Mouse (Mus musculus): Measurements from ENCODE around the gene Derl3. TPM values are rescaled to one million over a fixed set of nuclear protein-coding genes. Genes with fewer than 3 reads are reported as not detected.

The Derl3 gene
- polyA plus RNA-seq, 1 experiment from 2014 or later = 2.7 TPM

- Histone ChIP-seq H3K4me3 (no peak overlapping the region), H3K9ac (no peak overlapping the region), H3K27me3 (peaks cover 21% of the 10 kb centered on the region)
Measured at GRCm38 (mm10) chr10:75937851-75938643, 44.8 kb downstream of the Derl3 start.

GRCm38 (mm10) chr10:75939481-75940234 is 46.4 kb downstream of the Derl3 start:
- no peak overlapping the region for H3K4me2 ChIP-seq
- H3K9me3 ChIP-seq = no peaks in the 10 kb centered on the region
- H3K36me3 ChIP-seq = no peaks in the 10 kb centered on the region
- no peak overlapping the region for H3K9ac ChIP-seq
- 51% methylated on average over 9 of the region's 9 CpGs for WGBS
- peaks cover 10% of the 10 kb centered on the region for H3K4me1 ChIP-seq
- H3K4me3 ChIP-seq = no peak overlapping the region
- ATAC-seq (ENCODE audit: insufficient number of reproducible peaks, low FRiP score, low TSS enrichment, low read depth) = no peak
- H3K27me3 ChIP-seq = peaks cover 21% of the 10 kb centered on the region
- H3K27ac ChIP-seq = no peak overlapping the region

More at GRCm38 (mm10) chr10:75937851-75938643, 44.8 kb downstream of the Derl3 start:
- Histone ChIP-seq H3K4me2 (no peak overlapping the region), H3K36me3 (no peaks in the 10 kb centered on the region), H3K9me3 (no peaks in the 10 kb centered on the region), H3K27ac (no peak overlapping the region), H3K4me1 (peaks cover 11% of the 10 kb centered on the region)
- WGBS = 63% methylated on average over 10 of the region's 10 CpGs
- ATAC-seq (ENCODE audit: insufficient number of reproducible peaks, low FRiP score, low TSS enrichment, low read depth) = no peak

DNA sequence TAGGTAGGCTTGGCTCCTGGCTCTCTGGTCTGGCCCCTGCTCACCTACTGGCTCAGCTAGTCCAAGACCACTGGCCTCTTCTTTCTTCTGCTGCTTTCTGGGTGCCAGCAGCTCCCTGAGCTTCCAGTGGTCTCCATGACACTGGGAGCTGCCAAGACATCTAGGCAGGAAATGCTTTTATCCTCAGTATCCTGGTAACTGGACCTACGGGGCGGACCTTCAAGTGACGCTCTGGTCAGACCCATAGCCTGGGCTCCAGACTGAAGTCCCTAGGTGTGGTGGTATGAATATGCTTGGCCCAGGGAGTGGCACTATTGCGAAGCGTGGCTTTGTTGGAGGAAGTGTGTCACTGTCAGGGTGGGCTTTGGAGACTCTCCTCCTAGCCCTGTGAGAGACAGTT is 47.3 kb downstream of the Derl3 start, which contains the start of gene Gm867:
Gene Gm867, minus strand, starts transcription at position 153 of the 400 bp plus-strand sequence.
- Histone ChIP-seq H3K9me3 (no peaks in the 10 kb centered on the region), H3K4me1 (peaks cover 7% of the 10 kb centered on the region), H3K4me3 (no peak within 1 kb of the TSS), H3K27ac (no peak within 1 kb of the TSS), H3K27me3 (peaks cover 20% of the 10 kb centered on the region), H3K9ac (no peak within 1 kb of the TSS), H3K36me3 (no peaks in the 10 kb centered on the region), H3K4me2 (no peak within 1 kb of the TSS)
- WGBS = 76% methylated on average over 5 of the region's 5 CpGs
- no peak for ATAC-seq (ENCODE audit: insufficient number of reproducible peaks, low FRiP score, low TSS enrichment, low read depth)

DNA sequence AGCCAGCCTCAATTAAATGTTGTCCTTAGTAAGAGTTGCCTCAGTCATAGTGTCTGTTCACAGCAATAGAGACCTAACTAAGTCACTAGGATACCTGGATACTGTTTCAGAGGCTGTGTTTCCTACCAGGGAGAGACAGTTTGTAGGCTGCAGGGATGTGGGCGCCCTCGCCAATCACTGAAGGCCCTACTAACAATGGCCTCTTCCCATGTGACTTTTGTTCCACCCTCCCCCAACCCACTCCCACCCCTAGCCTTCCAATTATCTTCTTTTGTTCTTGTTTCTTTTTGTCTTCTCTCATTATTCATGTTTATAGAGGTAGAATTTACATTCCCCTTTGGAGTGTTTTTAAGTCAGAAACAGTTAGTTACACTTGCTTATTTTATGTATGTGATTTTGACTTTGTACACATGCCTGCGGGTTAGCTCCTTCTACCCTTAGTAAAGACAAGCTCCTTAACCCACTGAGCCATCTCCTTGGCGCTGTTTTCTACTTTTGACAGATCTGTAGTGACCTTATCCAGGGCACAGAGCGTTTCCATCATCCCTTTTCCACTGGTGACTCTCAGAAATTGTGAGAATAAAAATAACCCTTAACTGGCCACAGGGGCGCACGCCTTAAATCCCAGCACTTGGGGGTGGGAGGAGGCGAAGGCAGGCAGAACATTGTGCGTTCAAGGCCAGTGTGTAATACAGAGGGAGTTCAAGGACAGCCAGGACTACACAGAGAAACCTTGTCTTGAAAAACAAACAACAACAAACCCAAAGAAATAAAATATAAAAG is 48.0 kb downstream of the Derl3 start:
- Histone ChIP-seq H3K27ac (no peak overlapping the region), H3K36me3 (no peaks in the 10 kb centered on the region), H3K9ac (no peak overlapping the region), H3K27me3 (peaks cover 13% of the 10 kb centered on the region), H3K4me3 (no peak overlapping the region), H3K9me3 (no peaks in the 10 kb centered on the region), H3K4me2 (no peak overlapping the region), H3K4me1 (peaks cover under 1% of the 10 kb centered on the region)
- 76% methylated on average over 9 of the region's 9 CpGs for WGBS
- no peak for ATAC-seq (ENCODE audit: insufficient number of reproducible peaks, low FRiP score, low TSS enrichment, low read depth)

- Histone ChIP-seq H3K4me2 (no peak within 1 kb of the TSS), H3K36me3 (no peaks in the 10 kb centered on the region), H3K4me3 (no peak within 1 kb of the TSS), H3K9me3 (no peaks in the 10 kb centered on the region), H3K9ac (no peak within 1 kb of the TSS), H3K27ac (no peak within 1 kb of the TSS), H3K27me3 (no peaks in the 10 kb centered on the region), H3K4me1 (no peaks in the 10 kb centered on the region)
- no peak for ATAC-seq (ENCODE audit: insufficient number of reproducible peaks, low FRiP score, low TSS enrichment, low read depth)
- 78% methylated on average over 15 of the region's 15 CpGs for WGBS
Measured at GRCm38 (mm10) chr10:75942736-75943477, 49.7 kb downstream of the Derl3 start, which contains the start of gene Vpreb3. Vpreb3 (plus strand) TSS chr10:75943057.

GRCm38 (mm10) chr10:75944066-75944772 is 51.0 kb downstream of the Derl3 start:
- 37% methylated on average over 11 of the region's 11 CpGs for WGBS
- H3K27ac ChIP-seq = no peak overlapping the region
- no peaks in the 10 kb centered on the region for H3K36me3 ChIP-seq
- H3K4me2 ChIP-seq = no peak overlapping the region
- H3K4me1 ChIP-seq = no peaks in the 10 kb centered on the region
- ATAC-seq (ENCODE audit: insufficient number of reproducible peaks, low FRiP score, low TSS enrichment, low read depth) = no peak
- no peaks in the 10 kb centered on the region for H3K9me3 ChIP-seq
- H3K4me3 ChIP-seq = no peak overlapping the region
- no peak overlapping the region for H3K9ac ChIP-seq
- no peaks in the 10 kb centered on the region for H3K27me3 ChIP-seq

DNA sequence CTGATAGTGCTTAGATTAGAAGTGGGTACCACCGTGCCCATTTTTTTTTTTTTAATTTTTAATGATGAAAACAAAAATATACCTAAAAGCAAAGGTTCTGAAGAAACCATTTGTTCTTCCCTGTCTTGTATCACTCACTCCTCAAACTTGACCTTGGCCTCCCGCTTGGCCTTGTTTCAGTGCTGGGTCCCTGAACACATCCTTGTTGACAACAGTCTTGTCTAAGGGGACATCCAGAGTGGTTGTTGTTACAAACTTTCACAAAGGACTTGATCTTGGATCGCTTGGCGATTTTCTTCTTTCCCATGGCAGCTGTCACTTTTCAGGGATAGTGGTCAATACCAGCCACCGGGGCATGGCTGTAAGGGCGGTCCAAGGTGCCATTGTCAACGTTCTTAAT is 52.0 kb downstream of the Derl3 start:
- WGBS = 92% methylated on average over 7 of the region's 7 CpGs

More for the DNA sequence above, 52.0 kb downstream of the Derl3 start:
- Histone ChIP-seq H3K4me2 (no peak overlapping the region), H3K36me3 (no peaks in the 10 kb centered on the region), H3K27me3 (peaks cover 6% of the 10 kb centered on the region; the same call in 1 of the 2 replicates), H3K9ac (no peak overlapping the region), H3K9me3 (no peaks in the 10 kb centered on the region), H3K27ac (no peak overlapping the region), H3K4me1 (0 out of 2 replicates have a peak, but pooled peaks cover under 1% of the 10 kb centered on the region), H3K4me3 (no peak overlapping the region)
- ATAC-seq (ENCODE audit: insufficient number of reproducible peaks, low FRiP score, low TSS enrichment, low read depth) = no peak

Other genes starting within 250 kb of the Derl3 start
- 10.9 and 14.3 TPM in 2 replicates for gene Susd2, start 249.4 kb upstream of the Derl3 start, polyA plus RNA-seq (2015; fragmentation: Nextera tagmentation; extraction: Ambion mirVana)
- 27.9 and 29.3 TPM in 2 replicates for gene Cabin1, start 129.1 kb upstream of the Derl3 start, polyA plus RNA-seq (2015; fragmentation: Nextera tagmentation; extraction: Ambion mirVana)
- gene Ddt, start 120.0 kb upstream of the Derl3 start, polyA plus RNA-seq (2015; fragmentation: Nextera tagmentation; extraction: Ambion mirVana) = 51.6 and 55.6 TPM in 2 replicates
- 0.45 and 0.47 TPM in 2 replicates for gene Gm20441, start 112.5 kb upstream of the Derl3 start, polyA plus RNA-seq (2015; fragmentation: Nextera tagmentation; extraction: Ambion mirVana)
- 30.0 and 33.1 TPM in 2 replicates for gene Gstt3, start 112.0 kb upstream of the Derl3 start, polyA plus RNA-seq (2015; fragmentation: Nextera tagmentation; extraction: Ambion mirVana)
- gene Gstt1, start 94.8 kb upstream of the Derl3 start, polyA plus RNA-seq (2015; fragmentation: Nextera tagmentation; extraction: Ambion mirVana) = 18.1 and 21.6 TPM in 2 replicates
- gene Gstt4, start 70.9 kb upstream of the Derl3 start, polyA plus RNA-seq (2015; fragmentation: Nextera tagmentation; extraction: Ambion mirVana) = not detected in 2 replicates
- gene Gstt2, start 56.0 kb upstream of the Derl3 start, polyA plus RNA-seq (2015; fragmentation: Nextera tagmentation; extraction: Ambion mirVana) = 11.3 and 14.5 TPM in 2 replicates
- gene Mif, start 33.2 kb upstream of the Derl3 start, polyA plus RNA-seq (2015; fragmentation: Nextera tagmentation; extraction: Ambion mirVana) = 1,299 and 1,540 TPM in 2 replicates
- gene Smarcb1, start 28.2 kb downstream of the Derl3 start, polyA plus RNA-seq (2015; fragmentation: Nextera tagmentation; extraction: Ambion mirVana) = 185 and 188 TPM in 2 replicates
- gene Chchd10, start 39.7 kb downstream of the Derl3 start, polyA plus RNA-seq (2015; fragmentation: Nextera tagmentation; extraction: Ambion mirVana) = 17.5 and 31.0 TPM in 2 replicates
- gene Mmp11, start 43.1 kb downstream of the Derl3 start, polyA plus RNA-seq (2015; fragmentation: Nextera tagmentation; extraction: Ambion mirVana) = 205 and 245 TPM in 2 replicates
- 0.41 TPM in 1 of 2 replicates, not detected in the other for gene Gm867, start 47.3 kb downstream of the Derl3 start, polyA plus RNA-seq (2015; fragmentation: Nextera tagmentation; extraction: Ambion mirVana)
- gene Vpreb3, start 49.6 kb downstream of the Derl3 start, polyA plus RNA-seq (2015; fragmentation: Nextera tagmentation; extraction: Ambion mirVana) = 1.1 TPM in 2 replicates
- gene Gm5134, start 61.1 kb downstream of the Derl3 start, polyA plus RNA-seq (2015; fragmentation: Nextera tagmentation; extraction: Ambion mirVana) = not detected in 2 replicates
- 15.5 and 15.9 TPM in 2 replicates for gene Zfp280b, start 139.2 kb downstream of the Derl3 start, polyA plus RNA-seq (2015; fragmentation: Nextera tagmentation; extraction: Ambion mirVana)
- not detected in 2 replicates for gene Slc5a4b, start 217.5 kb downstream of the Derl3 start, polyA plus RNA-seq (2015; fragmentation: Nextera tagmentation; extraction: Ambion mirVana)